Mouse (Mus musculus) lung, postnatal 14 days (tissue): ENCODE results near the gene Cd47.

ENCODE experiments used
- DNase-seq: peaks from one replicate; pipeline ENCODE4 v3.0.0; 2021

Gene Cd47

DNA sequence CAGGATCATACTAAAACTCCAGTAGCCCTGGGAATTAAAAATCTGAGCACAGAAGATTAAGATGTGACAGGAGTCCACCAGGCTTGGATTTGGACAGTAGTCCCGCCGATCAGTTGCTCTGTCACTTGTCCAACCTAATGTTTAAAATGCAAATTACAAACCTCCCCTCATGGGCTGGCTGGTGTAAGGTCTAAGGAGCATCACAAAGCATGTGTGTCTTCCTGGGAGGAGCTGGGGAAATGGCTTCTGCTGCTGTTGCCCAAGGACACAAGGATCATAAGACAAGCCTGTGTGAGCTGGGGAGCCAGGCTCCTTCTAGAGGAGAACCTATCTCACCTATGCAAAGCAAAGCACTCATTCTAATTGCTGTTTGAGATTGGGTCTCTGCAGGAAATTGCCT lies 155.0 kb downstream of the Cd47 start:
- DNase-seq = no peak

DNA sequence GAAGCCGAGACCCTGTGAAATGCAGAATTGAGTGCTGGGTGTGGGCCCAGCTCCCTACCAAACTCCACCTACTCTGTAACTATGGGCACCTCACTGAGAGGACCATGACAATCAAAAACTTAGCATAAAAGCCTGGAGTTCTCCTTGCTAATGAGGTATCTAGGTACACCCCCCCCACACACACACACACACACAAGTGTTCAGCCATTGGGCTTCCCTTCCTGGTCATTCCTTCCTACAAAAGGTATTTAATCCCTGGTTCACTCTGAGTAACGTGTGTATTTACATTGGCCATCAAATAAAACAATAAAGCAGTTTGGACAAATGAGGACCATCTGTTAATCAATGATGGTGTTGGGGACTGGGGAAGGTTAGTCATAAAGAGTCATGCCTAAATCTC lies 155.6 kb downstream of the Cd47 start:
- no peak for DNase-seq

DNA sequence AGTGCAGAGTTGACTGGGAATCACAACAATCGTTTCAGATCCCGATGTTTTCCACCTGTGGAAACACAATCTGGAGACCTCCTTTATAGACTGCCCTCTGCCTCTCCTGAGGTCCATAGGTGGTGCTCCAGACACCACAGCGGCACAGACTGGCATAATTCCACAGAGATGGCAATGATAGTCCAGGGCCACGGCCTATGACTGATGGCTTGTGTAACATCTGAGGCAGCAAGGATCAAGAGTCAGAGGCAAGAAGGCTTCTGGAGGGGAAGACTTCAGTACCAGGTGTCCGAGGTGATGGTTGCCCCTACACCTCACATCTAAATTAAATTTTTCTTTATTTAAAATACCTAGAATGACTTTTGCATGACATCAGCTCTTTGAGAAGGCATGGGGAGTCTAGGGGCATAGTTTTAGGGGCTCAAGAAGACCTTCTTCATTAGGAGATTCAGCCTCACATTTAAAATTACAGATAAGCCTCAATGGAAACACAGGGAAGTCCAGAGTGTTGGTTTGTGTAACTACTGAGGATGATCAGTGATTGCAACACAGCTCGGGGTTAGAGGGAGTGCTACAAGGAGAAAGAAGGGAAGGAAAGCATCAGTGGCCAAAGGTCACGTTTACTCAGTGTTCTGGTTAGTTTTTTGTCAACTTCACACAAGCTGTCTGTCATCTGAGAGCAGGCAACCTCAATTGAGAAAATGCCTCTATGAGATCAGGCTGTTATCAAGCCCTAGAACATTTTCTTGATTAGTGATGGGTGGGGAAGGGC lies 156.4 kb downstream of the Cd47 start:
- no peak for DNase-seq

DNA sequence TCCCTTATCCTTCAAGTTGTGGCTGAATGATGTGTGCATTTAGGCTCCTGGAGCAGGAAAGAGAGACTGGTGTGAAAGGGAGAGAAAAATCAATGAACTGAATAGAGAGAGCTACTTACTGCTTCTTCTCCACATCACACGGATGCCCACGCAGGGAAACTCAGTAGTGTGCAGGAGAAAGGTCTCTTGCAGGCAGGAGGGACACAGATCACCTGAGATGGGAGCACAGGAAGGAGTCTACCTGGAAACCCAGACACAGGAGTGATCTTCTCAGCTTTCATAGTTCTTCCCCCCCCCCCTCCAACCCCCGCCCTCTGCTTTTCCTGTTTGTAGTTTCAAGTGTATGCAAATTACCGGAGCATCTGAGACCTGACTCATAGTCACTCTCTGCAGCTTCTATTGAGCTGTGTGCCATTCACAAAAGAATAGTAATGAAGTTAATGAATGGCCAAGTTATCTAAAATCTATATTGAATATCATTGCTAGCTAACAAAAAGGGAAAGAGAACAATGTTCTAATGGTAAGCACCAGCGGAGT lies 158.6 kb downstream of the Cd47 start:
- DNase-seq = no peak

DNA sequence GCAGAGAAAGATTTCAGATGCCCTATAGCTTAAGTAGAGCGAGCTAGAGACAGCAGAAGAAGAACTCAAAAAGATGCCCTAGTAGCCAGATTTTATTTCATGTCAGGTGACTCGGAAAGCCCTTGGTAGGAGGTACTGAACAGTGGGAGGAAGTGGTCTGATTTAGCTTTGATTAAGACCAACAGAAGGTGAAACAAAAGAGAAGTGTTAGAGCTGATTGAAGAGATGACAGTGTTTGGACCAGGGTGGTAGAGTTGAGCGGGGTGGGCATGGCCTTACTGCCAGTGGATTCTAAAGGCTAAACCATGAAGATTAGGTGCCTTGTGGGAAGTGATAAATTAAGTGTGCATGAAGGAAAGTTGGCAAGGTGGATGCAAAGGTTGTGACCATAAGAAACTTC lies 162.0 kb downstream of the Cd47 start:
- no peak for DNase-seq

DNA sequence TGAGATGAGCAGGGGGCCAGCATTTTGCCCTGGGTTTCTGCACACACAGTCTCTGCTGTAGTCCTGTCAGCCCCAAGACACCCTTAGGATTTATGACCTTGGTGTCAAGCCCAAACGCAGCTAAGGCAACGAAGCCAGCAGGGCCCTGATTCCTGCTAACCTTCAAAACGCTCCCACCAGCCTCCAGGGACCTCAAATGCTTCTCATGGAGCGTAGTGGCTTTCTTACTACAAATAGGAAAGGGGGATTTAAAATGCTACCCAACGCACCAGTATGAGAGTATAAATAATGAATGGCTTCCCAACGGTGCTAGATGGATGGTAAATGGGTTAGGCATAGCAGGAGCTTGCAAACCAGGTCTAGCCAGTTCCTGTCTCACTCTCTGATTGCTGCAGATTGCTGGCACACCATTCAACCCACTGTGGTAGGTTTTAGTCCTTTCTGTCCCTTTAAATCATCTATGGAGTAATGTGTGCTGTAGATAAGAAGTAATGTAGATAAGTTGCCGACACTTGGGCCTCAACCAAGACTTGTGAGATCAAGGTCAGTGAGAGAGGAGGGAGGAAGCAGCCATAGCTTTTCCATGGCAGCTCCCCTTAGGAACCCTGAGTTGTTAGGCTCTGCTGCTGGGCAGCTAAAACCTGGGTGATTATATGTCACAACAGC lies 164.1 kb downstream of the Cd47 start:
- no peak for DNase-seq
